In the genomic region with DNA sequence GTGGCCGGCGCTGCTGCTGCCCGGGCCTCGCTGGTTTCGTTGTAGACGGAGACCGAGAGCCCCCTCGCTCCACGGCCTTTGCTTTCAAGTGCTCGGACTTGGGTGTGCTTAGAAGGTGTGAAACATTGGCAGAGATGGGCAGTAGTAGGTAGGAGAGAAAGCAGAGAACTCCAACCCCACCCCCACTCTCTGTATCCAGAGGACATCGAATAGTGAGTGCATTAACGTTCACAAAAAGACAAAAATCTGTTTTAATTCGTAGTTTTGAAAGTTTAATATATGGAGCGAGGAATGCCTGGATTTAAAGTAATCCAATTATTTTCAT, we compare ENCODE assay signal across 8 mouse cellular contexts.
DNase-seq lines count a peak whose midpoint lies in the region; ATAC-seq and TF ChIP-seq lines count a peak whose summit lies in the region.

No protein-coding gene starts in this region.

- H3K4me2 ChIP-seq in embryonic facial prominence, embryonic 15.5 days (replicated peaks): peak overlapping the region; percentile 88
- H3K4me2 ChIP-seq in intestine, embryonic 15.5 days (replicated peaks): peak overlapping the region; percentile 83
- H3K4me2 ChIP-seq in myocyte (ENCODE audit: low read depth): peak overlapping the region; percentile 98

- no peak for ATAC-seq in embryonic facial prominence, embryonic 15.5 days (ENCODE audit: insufficient number of reproducible peaks, low FRiP score, low TSS enrichment, low read depth)
- no peak; the same call in 1 of the 2 replicates for ATAC-seq in intestine, embryonic 15.5 days

- TF ChIP-seq CTCF in left cerebral cortex, adult 2 months (IDR thresholded peaks at IDR 0.05): no peak

- no peak for TF ChIP-seq POLR2A in myocyte (IDR thresholded peaks at IDR 0.05; ENCODE audit: insufficient read length, low read depth)

- peak overlapping the region; percentile 74 for H3K27ac ChIP-seq in left cerebral cortex, adult 2 months
- H3K27ac ChIP-seq in embryonic facial prominence, embryonic 15.5 days (replicated peaks): peak overlapping the region; percentile 94
- H3K27ac ChIP-seq in intestine, embryonic 15.5 days: peak overlapping the region; percentile 87

- DNase-seq in left cerebral cortex, adult 2 months (ENCODE audit: extremely low spot score in 1 of 2, low spot score in 2 of 2): no peak
- no peak for DNase-seq in left cerebral cortex, adult 11 months (ENCODE audit: low spot score)
- DNase-seq in yolk sac, embryonic 10.5 days (ENCODE audit: low spot score): no peak
- no peak for DNase-seq in adrenal gland, postnatal 14 days
- DNase-seq in kidney, postnatal 10 days: no peak

- peak overlapping the region; percentile 33 for H3ac ChIP-seq in myocyte (ENCODE audit: control insufficient read depth, insufficient read length)

- H3K9me3 ChIP-seq in embryonic facial prominence, embryonic 15.5 days (replicated peaks): no peaks in the 10 kb centered on the region
- H3K9me3 ChIP-seq in intestine, embryonic 15.5 days: no peaks in the 10 kb centered on the region

- H3K4me1 ChIP-seq in embryonic facial prominence, embryonic 15.5 days: peaks cover 28% of the 10 kb centered on the region
- H3K4me1 ChIP-seq in intestine, embryonic 15.5 days (replicated peaks): peaks cover 10% of the 10 kb centered on the region; the same call in 1 of the 2 replicates

- H3K27me3 ChIP-seq in embryonic facial prominence, embryonic 15.5 days: no peaks in the 10 kb centered on the region
- no peaks in the 10 kb centered on the region for H3K27me3 ChIP-seq in intestine, embryonic 15.5 days (replicated peaks)
- H3K27me3 ChIP-seq in myocyte (ENCODE audit: control insufficient read depth, insufficient read depth, insufficient read length): no peaks in the 10 kb centered on the region

- H3K79me2 ChIP-seq in myocyte (ENCODE audit: control insufficient read depth, insufficient read depth): no peaks in the 10 kb centered on the region

- 2% methylated on average over 14 of the region's 14 CpGs for WGBS in embryonic facial prominence, embryonic 15.5 days
- WGBS in intestine, embryonic 15.5 days: 1% methylated on average over 14 of the region's 14 CpGs

- H3K36me3 ChIP-seq in embryonic facial prominence, embryonic 15.5 days: no peaks in the 10 kb centered on the region
- no peaks in the 10 kb centered on the region for H3K36me3 ChIP-seq in intestine, embryonic 15.5 days
- no peaks in the 10 kb centered on the region for H3K36me3 ChIP-seq in myocyte (ENCODE audit: control insufficient read depth, insufficient read depth)

- H3K4me3 ChIP-seq in left cerebral cortex, adult 2 months: peak overlapping the region; percentile 66
- peak overlapping the region; percentile 49 for H3K4me3 ChIP-seq in embryonic facial prominence, embryonic 15.5 days (replicated peaks)
- H3K4me3 ChIP-seq in intestine, embryonic 15.5 days (replicated peaks): peak overlapping the region; percentile 47
- peak overlapping the region; percentile 33 for H3K4me3 ChIP-seq in myocyte

- peak overlapping the region; percentile 33; the same call in 1 of the 2 replicates for H3K9ac ChIP-seq in embryonic facial prominence, embryonic 15.5 days
- H3K9ac ChIP-seq in intestine, embryonic 15.5 days: peak overlapping the region; percentile 64

- intact Hi-C loops in left cerebral cortex, adult 2 months (cut with DNase I): no loop called here

TF ChIP-seq in myocyte, 11 proteins besides CTCF, POLR2A, EP300 and RAD21:
- TF ChIP-seq REST (IDR thresholded peaks at IDR 0.05; ENCODE audit: insufficient read depth, insufficient read length) (no peak), USF1 (IDR thresholded peaks at IDR 0.05; ENCODE audit: low read depth) (peak; percentile 41), SRF (IDR thresholded peaks at IDR 0.05; ENCODE audit: control insufficient read depth, insufficient read length, low read depth) (peak; percentile 50)
